Mouse (Mus musculus) heart, embryonic 14.5 days (tissue): ENCODE data around the gene Cs. TPM values are rescaled to one million over a fixed set of nuclear protein-coding genes. Genes with fewer than 3 reads are reported as not detected.

Source experiments
- ATAC-seq: fragments of 200-750 bp; cut with Nextera tagmentation; 2 replicates; pipeline ENCODE4 v1.8.0; 2017; ENCODE audit warnings: low read depth, moderate TSS enrichment; ENCODE audit not compliant: insufficient number of reproducible peaks, insufficient read depth, low FRiP score
- H3K27ac ChIP-seq, 2 experiments: fragments of 200-500 bp in 1 of 2; fragments of 300-500 bp in 1 of 2; sonication (generic) in 1 of 2; replicated peaks in 1 of 2; 2 replicates each; pipeline ENCODE4 v1.5.1; 2012 to 2014; ENCODE audit warnings: low read depth in 2 of 2, low read length in 2 of 2, control low read depth in 1 of 2, mild to moderate bottlenecking in 1 of 2, mixed read lengths in 1 of 2; ENCODE audit not compliant: control insufficient read depth in 1 of 2, insufficient read depth in 1 of 2
- H3K27me3 ChIP-seq: fragments of 300-500 bp; sonication (generic); 2 replicates; pipeline ENCODE4 v1.6.1; 2014; ENCODE audit warnings: mild to moderate bottlenecking, low read length, control low read depth; ENCODE audit not compliant: control insufficient read depth, insufficient read depth
- H3K36me3 ChIP-seq: fragments of 300-500 bp; sonication (generic); 2 replicates; pipeline ENCODE4 v1.6.1; 2014; ENCODE audit warnings: mild to moderate bottlenecking, control low read depth, low read length, mixed read lengths; ENCODE audit not compliant: control insufficient read depth, insufficient read depth
- H3K4me1 ChIP-seq, 2 experiments: fragments of 200-500 bp in 1 of 2; fragments of 300-500 bp in 1 of 2; sonication (generic) in 1 of 2; 2 replicates each; pipeline ENCODE4 v1.6.1; 2012 to 2014; ENCODE audit warnings: low read length in 2 of 2, control low read depth in 1 of 2, mixed read lengths in 1 of 2; ENCODE audit not compliant: control insufficient read depth in 2 of 2, insufficient read depth in 2 of 2
- H3K4me2 ChIP-seq: fragments of 300-500 bp; sonication (generic); 2 replicates; pipeline ENCODE4 v1.6.1; 2014; ENCODE audit warnings: mild to moderate bottlenecking, low read length
- H3K4me3 ChIP-seq, 2 experiments: fragments of 200-500 bp in 1 of 2; fragments of 300-500 bp in 1 of 2; sonication (generic) in 1 of 2; 2 replicates each; pipeline ENCODE4 v1.5.1; 2012 to 2014; ENCODE audit warnings: low read length in 2 of 2, mild to moderate bottlenecking in 2 of 2, control low read depth in 1 of 2, low read depth in 1 of 2, moderate library complexity in 1 of 2; ENCODE audit not compliant: control insufficient read depth in 1 of 2, insufficient read depth in 1 of 2
- H3K9ac ChIP-seq: fragments of 300-500 bp; sonication (generic); 2 replicates; pipeline ENCODE4 v1.6.1; 2014; ENCODE audit warnings: mild to moderate bottlenecking, low read length
- H3K9me3 ChIP-seq: fragments of 300-500 bp; sonication (generic); 2 replicates; pipeline ENCODE4 v1.6.1; 2016; ENCODE audit warnings: low read length, control low read depth; ENCODE audit not compliant: control insufficient read depth
- WGBS: fragments of 180-500 bp; shearing (Covaris S2); extraction: QIAGEN DNeasy Blood & Tissue Kit; methylation state at CpG from one replicate; pipeline ENCODE4 v1.1.7; 2014; 5-methylcytosine and 5-hydroxymethylcytosine counted together
- polyA plus RNA-seq: library from polyadenylated mRNA; unstranded; fragments of >200 nt; fragmentation: Nextera tagmentation; extraction: Ambion mirVana; gene quantifications from 2 replicates; pipeline ENCODE4 v1.2.1, GENCODE M21; 2014

Cs gene
- polyA plus RNA-seq, 1 experiment from 2014 or later: 493 TPM

GRCm38 (mm10) chr10:128336195-128336594 lies 1.3 kb upstream of the Cs start:
- ATAC-seq: no peak
- Histone ChIP-seq H3K27ac (peak overlapping the region; percentile 41 to 96; a peak in 1 of 4 replicates), H3K9ac (no peak overlapping the region), H3K27me3 (no peaks in the 10 kb centered on the region), H3K9me3 (no peaks in the 10 kb centered on the region), H3K36me3 (peaks cover 10% of the 10 kb centered on the region; the same call in 1 of the 2 replicates), H3K4me2 (no peak overlapping the region), H3K4me1 (peaks cover 8 to 29% of the 10 kb centered on the region in 2 experiments), H3K4me3 (no peak overlapping the region)
- 83% methylated on average over 3 of the region's 3 CpGs for WGBS

GRCm38 (mm10) chr10:128336597-128336996 lies 937 bp upstream of the Cs start:
- peak overlapping the region; percentile 78 for H3K4me2 ChIP-seq
- peak overlapping the region; percentile 96 to 99 for H3K27ac ChIP-seq
- H3K4me3 ChIP-seq: peak overlapping the region in 1 of 2 experiments; percentile 86; a peak in 2 of 4 replicates
- no peaks in the 10 kb centered on the region for H3K9me3 ChIP-seq
- H3K36me3 ChIP-seq: peaks cover 10% of the 10 kb centered on the region; the same call in 1 of the 2 replicates
- no peaks in the 10 kb centered on the region for H3K27me3 ChIP-seq
- no peak for ATAC-seq
- WGBS: 72% methylated on average over 3 of the region's 3 CpGs
- H3K9ac ChIP-seq: peak overlapping the region; percentile 71
- H3K4me1 ChIP-seq: peaks cover 8 to 33% of the 10 kb centered on the region in 2 experiments

GRCm38 (mm10) chr10:128338415-128338814 lies 881 bp downstream of the Cs start:
- Histone ChIP-seq H3K9ac (peak overlapping the region; percentile 84), H3K4me2 (peak overlapping the region; percentile 82), H3K4me1 (peaks cover 8 to 43% of the 10 kb centered on the region in 2 experiments), H3K4me3 (peak overlapping the region; percentile 66 to 86), H3K36me3 (peaks cover 10% of the 10 kb centered on the region; the same call in 1 of the 2 replicates), H3K9me3 (no peaks in the 10 kb centered on the region), H3K27ac (peak overlapping the region; percentile 89 to 96), H3K27me3 (no peaks in the 10 kb centered on the region)
- 12% methylated on average over 5 of the region's 5 CpGs for WGBS
- ATAC-seq: no peak

- WGBS: 17% methylated on average over 2 of the region's 2 CpGs
- Histone ChIP-seq H3K27ac (peak overlapping the region; percentile 36 to 96; a peak in 3 of 4 replicates), H3K4me2 (peak overlapping the region; percentile 82), H3K9ac (peak overlapping the region; percentile 84), H3K4me1 (peaks cover 8 to 47% of the 10 kb centered on the region in 2 experiments), H3K9me3 (no peaks in the 10 kb centered on the region), H3K36me3 (peaks cover 10% of the 10 kb centered on the region; the same call in 1 of the 2 replicates), H3K4me3 (peak overlapping the region in 1 of 2 experiments; percentile 86; a peak in 3 of 4 replicates), H3K27me3 (no peaks in the 10 kb centered on the region)
- no peak for ATAC-seq
These were observed 1.4 kb downstream of the Cs start for GRCm38 (mm10) chr10:128338948-128339347.

GRCm38 (mm10) chr10:128340257-128340656 lies 2.7 kb downstream of the Cs start:
- H3K4me1 ChIP-seq: peaks cover 13 to 60% of the 10 kb centered on the region in 2 experiments

GRCm38 (mm10) chr10:128343436-128343835 lies 5.9 kb downstream of the Cs start:
- H3K27ac ChIP-seq: peak overlapping the region in 1 of 2 experiments; percentile 87; a peak in 2 of 4 replicates
- no peaks in the 10 kb centered on the region for H3K27me3 ChIP-seq
- no peak for ATAC-seq
- H3K4me1 ChIP-seq: peaks cover 8 to 64% of the 10 kb centered on the region in 2 experiments
- H3K9me3 ChIP-seq: no peaks in the 10 kb centered on the region
- no peak overlapping the region for H3K4me2 ChIP-seq
- no peak overlapping the region for H3K4me3 ChIP-seq
- no peak overlapping the region for H3K9ac ChIP-seq
- peaks cover 16% of the 10 kb centered on the region for H3K36me3 ChIP-seq
- 84% methylated on average over 1 of the region's 1 CpGs for WGBS

More at GRCm38 (mm10) chr10:128340257-128340656, 2.7 kb downstream of the Cs start:
- Histone ChIP-seq H3K4me3 (no peak overlapping the region), H3K36me3 (peaks cover 10% of the 10 kb centered on the region; the same call in 1 of the 2 replicates), H3K9ac (no peak overlapping the region), H3K4me2 (no peak overlapping the region), H3K27ac (no peak overlapping the region), H3K27me3 (no peaks in the 10 kb centered on the region), H3K9me3 (no peaks in the 10 kb centered on the region)
- no peak for ATAC-seq
- 44% methylated on average over 2 of the region's 2 CpGs for WGBS

- H3K9me3 ChIP-seq: no peaks in the 10 kb centered on the region
- H3K4me2 ChIP-seq: peak overlapping the region; percentile 62
- H3K4me3 ChIP-seq: peak overlapping the region; percentile 9 to 26; a peak in 3 of 4 replicates
- peak; percentile 76 for ATAC-seq
- peak overlapping the region; percentile 79 to 87 for H3K27ac ChIP-seq
- H3K9ac ChIP-seq: peak overlapping the region; percentile 60
- WGBS: 7% methylated on average over 7 of the region's 7 CpGs
- H3K36me3 ChIP-seq: peaks cover 15% of the 10 kb centered on the region
- H3K27me3 ChIP-seq: no peaks in the 10 kb centered on the region
- H3K4me1 ChIP-seq: peaks cover 5 to 54% of the 10 kb centered on the region in 2 experiments
These were observed 7.2 kb downstream of the Cs start for GRCm38 (mm10) chr10:128344568-128345275.
